Comparison of ENCODE assay signal across 9 mouse cellular contexts in the genomic region with DNA sequence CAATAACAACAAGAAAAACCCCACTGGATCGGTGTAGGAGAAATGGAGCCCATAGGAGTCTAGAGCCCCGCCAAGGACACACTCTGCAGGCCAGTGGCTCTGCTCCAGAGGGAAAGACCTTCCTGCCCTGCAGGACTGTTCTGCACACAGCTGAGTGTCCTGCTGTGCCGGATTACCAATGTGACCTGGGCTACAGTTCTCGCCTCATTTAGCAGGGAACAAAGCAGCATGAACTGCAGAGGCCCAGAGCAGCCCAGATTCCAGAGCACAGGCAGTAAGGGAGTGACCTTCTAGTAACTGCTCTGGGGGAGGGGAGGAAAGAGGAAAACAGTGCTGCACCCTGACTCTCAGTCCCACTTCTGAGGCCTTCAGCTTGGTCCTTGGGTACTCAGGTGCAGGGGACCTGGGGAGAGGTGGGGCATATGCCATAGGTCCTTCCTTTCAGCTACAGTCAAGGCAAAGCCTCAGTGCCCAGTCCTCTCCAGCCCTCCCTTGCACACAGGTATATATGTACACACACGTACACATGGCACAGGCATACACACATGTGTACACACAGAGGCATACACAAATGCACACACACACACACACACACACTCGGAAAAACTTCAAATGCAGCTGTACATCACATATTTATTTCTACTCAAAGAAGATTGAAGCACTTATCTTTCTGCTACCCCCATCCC.
DNase-seq lines count a peak whose midpoint lies in the region; ATAC-seq and TF ChIP-seq lines count a peak whose summit lies in the region.
"Had no signal": no experiment of that assay in that cellular context is flagged by ENCODE, and none has a peak within 500 bp of the region (broad histone marks: within the 10 kb centered on the region; RNA-seq: fewer than 3 reads in every experiment).

No protein-coding gene starts in this region.

- TF ChIP-seq CTCF in kidney, postnatal 0 days (IDR thresholded peaks at IDR 0.05; ENCODE audit: low read depth), result no peak

- peaks cover 36% of the 10 kb centered on the region for H3K4me1 ChIP-seq in heart, embryonic 10.5 days
- peaks cover 11% of the 10 kb centered on the region for H3K4me1 ChIP-seq in kidney, postnatal 0 days (replicated peaks; ENCODE audit: insufficient read depth, low read length)

- peak; percentile 37 for DNase-seq in adrenal gland, postnatal 14 days
- DNase-seq in cerebellum, adult 9-10 months, result peak; percentile 41
- no peak for DNase-seq in heart, embryonic 10.5 days (ENCODE audit: low spot score)
- peak; percentile 77 for DNase-seq in kidney, postnatal 0 days (ENCODE audit: low spot score)
- DNase-seq in retina, postnatal 1 day, result peak; percentile 93
- no peak for DNase-seq in right cerebral cortex, postnatal 25 days
- no peak for DNase-seq in thymus, postnatal 14 days

- H3K4me2 ChIP-seq in kidney, postnatal 0 days (ENCODE audit: low read length), result no peak overlapping the region

- H3K27ac ChIP-seq in heart, embryonic 10.5 days, result peak overlapping the region; percentile 84
- H3K27ac ChIP-seq in kidney, postnatal 0 days, result peak overlapping the region; percentile 75

- ATAC-seq in kidney, postnatal 0 days (replicated peaks; ENCODE audit: low FRiP score, low read depth), result peak; percentile 89
- ATAC-seq in megakaryocyte, adult 5-6 weeks (ENCODE audit: poor library complexity, severe bottlenecking), result no peak

- H3K9ac ChIP-seq in kidney, postnatal 0 days (ENCODE audit: low read depth, low read length), result no peak overlapping the region

- peaks cover 6% of the 10 kb centered on the region; the same call in 1 of the 2 replicates for H3K36me3 ChIP-seq in heart, embryonic 10.5 days
- no peaks in the 10 kb centered on the region for H3K36me3 ChIP-seq in kidney, postnatal 0 days (ENCODE audit: insufficient read depth, low read length)

- 42% methylated on average over 6 of the region's 6 CpGs for WGBS in heart, embryonic 10.5 days
- 37% methylated on average over 6 of the region's 6 CpGs for WGBS in kidney, postnatal 0 days

- H3K27me3 ChIP-seq in heart, embryonic 10.5 days (ENCODE audit: insufficient read depth, poor library complexity, severe bottlenecking), result no peaks in the 10 kb centered on the region
- no peaks in the 10 kb centered on the region for H3K27me3 ChIP-seq in kidney, postnatal 0 days (ENCODE audit: insufficient read depth, low read length)
- H3K27me3 ChIP-seq: megakaryocyte, embryonic 14.5 days had no signal

- no peak overlapping the region for H3K4me3 ChIP-seq in heart, embryonic 10.5 days
- no peak overlapping the region for H3K4me3 ChIP-seq in kidney, postnatal 0 days (replicated peaks; ENCODE audit: low read depth, low read length)
- H3K4me3 ChIP-seq: megakaryocyte, embryonic 14.5 days had no signal

- H3K9me3 ChIP-seq in heart, embryonic 10.5 days, result no peaks in the 10 kb centered on the region
- H3K9me3 ChIP-seq in kidney, postnatal 0 days (replicated peaks; ENCODE audit: low read length), result no peaks in the 10 kb centered on the region

Comparison
In these comparisons a context has a peak if more than half of its experiments do, and no peak if none do; other contexts are left out.
1. DNase-seq: peak in adrenal gland, postnatal 14 days (single experiment), cerebellum, adult 9-10 months (single experiment), kidney, postnatal 0 days (single experiment) and retina, postnatal 1 day (single experiment); none in heart, embryonic 10.5 days (single experiment), right cerebral cortex, postnatal 25 days (single experiment) and thymus, postnatal 14 days (single experiment).